Mouse (Mus musculus) gastrocnemius, postnatal 10 days (tissue): ENCODE data around the gene Stk10. TPM values are rescaled to one million over a fixed set of nuclear protein-coding genes. Genes with fewer than 3 reads are reported as not detected.

Experiments
- total RNA-seq, 2 experiments: library from RNA; stranded (reverse); gene quantifications; 2 replicates each; pipeline ENCODE4 v1.2.3; 2021

The Stk10 gene
- total RNA-seq, 2 experiments from 2014 or later = 5.3 to 8.5 TPM

Other genes with a start within 250 kb of the Stk10 start
- gene Hba-a1, start 249.8 kb upstream of the Stk10 start, total RNA-seq = 1,000 to 10,000 TPM in 1 of 2 experiments, 100 to 1,000 TPM in 1; 968 to 1,389 TPM
- gene Hbq1b, start 246.3 kb upstream of the Stk10 start, total RNA-seq = under 1 TPM in 1 of 2 experiments, not detected in 1; 0.79 TPM
- gene Hba-a2, start 236.8 kb upstream of the Stk10 start, total RNA-seq = 1,000 to 10,000 TPM in 1 of 2 experiments, 100 to 1,000 TPM in 1; 662 to 1,092 TPM
- gene Hbq1a, start 233.2 kb upstream of the Stk10 start, total RNA-seq = not detected
- gene Sh3pxd2b, start 185.5 kb upstream of the Stk10 start, total RNA-seq = 10 to 100 TPM; 25.1 to 32.5 TPM
- 10 to 100 TPM; 30.2 to 34.5 TPM for gene Ubtd2, start 77.9 kb upstream of the Stk10 start, total RNA-seq
- gene Efcab9, start 1.2 kb upstream of the Stk10 start, total RNA-seq = under 1 TPM in 1 of 2 experiments, not detected in 1; 0.66 TPM
- 10 to 100 TPM; 51.7 to 56.8 TPM for gene Fbxw11, start 109.4 kb downstream of the Stk10 start, total RNA-seq